Mouse (Mus musculus): Measurements from ENCODE around the gene Olfr56.

The Olfr56 gene

GRCm38 (mm10) chr11:49092053-49092586 is 113.4 kb downstream of the Olfr56 start:
- DNase-seq (ENCODE audit: low spot score in 2 of 2): no peak

GRCm38 (mm10) chr11:49092786-49093185 is 114.1 kb downstream of the Olfr56 start:
- DNase-seq (ENCODE audit: low spot score in 2 of 2): no peak

GRCm38 (mm10) chr11:49093861-49094660 is 115.4 kb downstream of the Olfr56 start:
- DNase-seq (ENCODE audit: low spot score in 2 of 2): no peak

- DNase-seq (ENCODE audit: low spot score in 2 of 2): no peak
Measured at GRCm38 (mm10) chr11:49095367-49095766, 116.7 kb downstream of the Olfr56 start.

- DNase-seq (ENCODE audit: low spot score in 2 of 2): no peak
Measured at GRCm38 (mm10) chr11:49100409-49100808, 121.7 kb downstream of the Olfr56 start.

GRCm38 (mm10) chr11:49101500-49101899 is 122.8 kb downstream of the Olfr56 start:
- no peak for DNase-seq (ENCODE audit: low spot score in 2 of 2)

- DNase-seq (ENCODE audit: low spot score in 2 of 2): peak; percentile 77 to 86
Measured at GRCm38 (mm10) chr11:49103047-49103693, 124.5 kb downstream of the Olfr56 start.

- DNase-seq (ENCODE audit: low spot score in 2 of 2): no peak
Measured at GRCm38 (mm10) chr11:49105752-49106151, 127.1 kb downstream of the Olfr56 start.

GRCm38 (mm10) chr11:49107650-49108537 is 129.2 kb downstream of the Olfr56 start:
- no peak for DNase-seq (ENCODE audit: low spot score in 2 of 2)

GRCm38 (mm10) chr11:49108833-49109232 is 130.1 kb downstream of the Olfr56 start:
- no peak for DNase-seq (ENCODE audit: low spot score in 2 of 2)

- no peak for DNase-seq (ENCODE audit: low spot score in 2 of 2)
Measured at GRCm38 (mm10) chr11:49111000-49111399, 132.3 kb downstream of the Olfr56 start.

GRCm38 (mm10) chr11:49112624-49113219 is 134.0 kb downstream of the Olfr56 start:
- no peak for DNase-seq (ENCODE audit: low spot score in 2 of 2)

GRCm38 (mm10) chr11:49114158-49114557 is 135.5 kb downstream of the Olfr56 start:
- DNase-seq (ENCODE audit: low spot score in 2 of 2): no peak

- no peak for DNase-seq (ENCODE audit: low spot score in 2 of 2)
Measured at GRCm38 (mm10) chr11:49114774-49115173, 136.1 kb downstream of the Olfr56 start, which contains the start of gene Olfr1396. Gene Olfr1396 (minus strand): TSS chr11:49114874.

GRCm38 (mm10) chr11:49119635-49120034 is 140.9 kb downstream of the Olfr56 start:
- no peak for DNase-seq (ENCODE audit: low spot score in 2 of 2)

- DNase-seq (ENCODE audit: low spot score in 2 of 2): no peak
Measured at GRCm38 (mm10) chr11:49124169-49124568, 145.5 kb downstream of the Olfr56 start.

- DNase-seq (ENCODE audit: low spot score in 2 of 2): no peak
Measured at GRCm38 (mm10) chr11:49141974-49142373, 163.3 kb downstream of the Olfr56 start, which contains the start of gene Olfr1395. Gene Olfr1395 (plus strand): TSS chr11:49142274.

- no peak for DNase-seq (ENCODE audit: low spot score in 2 of 2)
Measured at GRCm38 (mm10) chr11:49154077-49154476, 175.4 kb downstream of the Olfr56 start, which contains the start of gene Olfr1394. Gene Olfr1394 (plus strand): TSS chr11:49154377.

GRCm38 (mm10) chr11:49156821-49157814 is 178.4 kb downstream of the Olfr56 start:
- no peak for DNase-seq (ENCODE audit: low spot score in 2 of 2)
